Mouse (Mus musculus) right cerebral cortex, postnatal 14 days (tissue): ENCODE data around the gene Dpf3.

Source experiments
- DNase-seq: peaks from one replicate; pipeline ENCODE4 v3.0.0; 2022

Dpf3 gene

GRCm38 (mm10) chr12:83405374-83406125 is 82.0 kb downstream of the Dpf3 start:
- no peak for DNase-seq

- DNase-seq, result no peak
These were observed 85.2 kb downstream of the Dpf3 start for GRCm38 (mm10) chr12:83402270-83402669.

GRCm38 (mm10) chr12:83392011-83392410 is 95.5 kb downstream of the Dpf3 start:
- DNase-seq, result no peak

DNA sequence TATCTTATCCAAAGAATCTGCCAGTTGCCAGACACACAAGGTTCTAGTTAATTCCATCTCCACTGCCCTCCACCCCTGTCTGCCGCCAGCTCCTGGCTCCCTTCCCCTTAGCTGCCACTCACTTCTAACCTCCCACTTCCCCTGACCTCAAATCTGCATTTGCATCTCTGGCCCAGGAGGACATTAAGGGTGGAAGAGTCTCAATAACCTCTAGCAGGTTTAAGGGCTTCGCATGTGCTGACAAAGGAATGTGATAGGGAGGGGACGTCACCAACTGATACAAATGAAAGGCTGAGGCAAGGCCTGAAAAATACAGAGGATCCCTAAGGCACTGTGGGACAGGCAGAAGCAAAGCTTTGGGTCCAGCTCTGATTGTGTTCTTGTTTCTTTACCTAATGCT is 100.0 kb downstream of the Dpf3 start:
- no peak for DNase-seq

DNA sequence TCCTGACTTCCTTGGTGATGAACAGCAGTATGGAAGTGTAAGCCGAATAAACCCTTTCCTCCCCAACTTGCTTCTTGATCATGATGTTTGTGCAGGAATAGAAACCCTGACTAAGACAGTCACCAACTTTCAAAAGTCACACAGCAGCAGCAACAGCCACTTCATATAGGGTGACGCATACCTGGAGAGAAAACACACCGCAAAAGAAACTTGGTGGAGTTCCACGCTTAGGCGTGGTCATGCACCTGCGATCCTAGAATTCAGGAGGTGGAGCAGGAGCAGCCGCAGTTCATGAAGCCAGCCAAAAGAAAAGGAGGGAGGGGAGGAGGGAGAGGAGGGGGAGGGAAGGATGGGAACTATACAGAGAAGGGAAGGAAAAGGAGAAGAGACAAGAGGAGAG is 106.4 kb downstream of the Dpf3 start:
- DNase-seq, result no peak

DNA sequence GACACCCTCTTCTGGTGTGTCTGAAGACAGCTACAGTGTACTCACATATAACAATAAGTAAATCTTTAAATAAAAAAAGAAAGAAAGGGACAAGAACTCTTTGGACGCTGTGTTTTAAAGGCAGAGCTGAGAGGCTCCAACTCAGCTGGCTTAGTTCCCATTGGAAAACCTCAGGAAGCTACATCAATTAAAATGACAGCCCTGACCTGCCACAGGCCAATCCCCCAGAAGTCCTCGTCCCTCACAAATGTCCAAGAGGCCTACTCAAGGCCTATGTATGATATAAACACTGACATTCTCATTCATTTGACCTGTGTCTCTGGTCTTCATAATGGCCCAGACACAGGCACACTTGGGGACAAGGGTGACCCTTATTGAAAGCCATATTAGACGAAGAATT is 107.5 kb downstream of the Dpf3 start:
- DNase-seq, result no peak

GRCm38 (mm10) chr12:83375015-83375831 is 112.3 kb downstream of the Dpf3 start:
- DNase-seq, result no peak

- no peak for DNase-seq
These were observed 114.4 kb downstream of the Dpf3 start for GRCm38 (mm10) chr12:83373081-83373480.

GRCm38 (mm10) chr12:83372290-83372689 is 115.2 kb downstream of the Dpf3 start:
- DNase-seq, result no peak

GRCm38 (mm10) chr12:83370221-83370620 is 117.3 kb downstream of the Dpf3 start:
- DNase-seq, result no peak

DNA sequence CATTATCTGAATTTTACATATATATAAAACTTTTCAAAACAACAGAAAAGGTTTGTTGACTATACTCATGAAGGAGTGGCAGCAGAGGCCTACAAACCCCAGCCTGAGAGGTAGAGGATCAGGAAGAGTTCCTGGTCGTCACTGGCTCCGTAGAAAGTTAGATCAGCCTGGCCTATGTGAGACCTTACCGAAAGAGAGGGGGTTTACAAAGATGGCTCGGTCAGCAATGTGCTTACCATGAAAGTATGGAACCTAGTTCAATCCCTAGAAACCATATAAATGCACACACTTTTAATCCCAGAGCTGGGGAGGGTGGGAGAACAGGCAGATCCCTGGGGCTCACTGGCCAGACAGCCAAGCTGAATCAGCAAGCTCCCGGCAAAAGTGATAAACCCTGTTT is 118.1 kb downstream of the Dpf3 start:
- no peak for DNase-seq

DNA sequence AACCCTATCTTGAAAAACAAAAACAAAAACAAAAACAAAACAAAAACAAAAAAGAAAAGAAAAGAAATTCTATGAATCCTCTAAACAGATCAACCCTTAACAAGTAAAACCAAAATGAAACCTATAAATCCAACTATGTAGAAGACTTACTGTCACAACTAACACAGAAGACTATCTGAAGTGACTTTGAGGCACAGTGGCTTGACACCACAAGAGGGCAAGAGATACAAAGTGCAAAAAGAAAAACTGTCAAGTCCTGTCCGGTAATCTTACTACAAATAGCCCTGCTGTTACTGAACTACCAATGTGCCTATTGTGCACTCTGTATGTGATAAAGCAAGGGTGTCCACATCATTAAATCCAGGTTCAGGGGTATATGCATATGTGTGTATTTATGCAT is 120.0 kb downstream of the Dpf3 start:
- DNase-seq, result no peak

DNA sequence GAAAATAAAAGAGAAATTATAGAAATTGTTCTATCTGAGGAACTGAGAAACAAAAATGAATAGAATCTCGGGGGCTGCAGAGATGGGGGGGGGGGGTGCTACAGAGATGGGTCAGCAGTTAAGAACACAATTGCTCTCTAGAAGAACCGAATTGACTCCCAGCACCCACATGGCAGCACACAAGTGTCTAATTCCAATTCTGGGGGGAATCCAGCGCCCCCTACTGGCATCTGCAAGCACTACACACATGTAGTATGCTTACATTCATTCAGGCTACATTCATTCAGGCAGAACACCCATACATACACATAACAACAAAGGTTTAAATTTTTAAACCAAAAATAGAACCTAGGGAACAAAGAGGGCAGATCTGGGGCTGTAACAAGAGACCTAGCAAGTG is 122.7 kb downstream of the Dpf3 start:
- no peak for DNase-seq

DNA sequence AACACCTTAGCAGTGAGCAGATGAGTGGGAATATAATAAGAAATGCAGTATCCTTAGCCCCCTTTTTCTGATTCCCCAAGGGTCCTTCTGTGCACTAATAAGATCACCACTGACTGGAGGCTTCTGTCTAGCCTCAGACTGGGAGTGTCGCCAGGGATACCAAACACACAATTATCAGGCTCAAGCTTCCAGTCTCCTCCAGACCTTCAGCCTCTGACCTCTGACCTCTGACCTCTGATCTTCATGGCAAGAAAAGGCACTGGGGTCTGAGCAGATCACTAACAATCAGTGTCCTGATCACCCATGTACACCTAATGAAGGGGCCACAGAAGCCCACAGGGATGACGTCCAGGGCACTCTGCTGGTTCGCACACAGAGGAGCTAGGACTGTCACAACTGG is 125.7 kb downstream of the Dpf3 start:
- no peak for DNase-seq

- DNase-seq, result no peak
These were observed 134.9 kb downstream of the Dpf3 start for GRCm38 (mm10) chr12:83352640-83353039.

DNA sequence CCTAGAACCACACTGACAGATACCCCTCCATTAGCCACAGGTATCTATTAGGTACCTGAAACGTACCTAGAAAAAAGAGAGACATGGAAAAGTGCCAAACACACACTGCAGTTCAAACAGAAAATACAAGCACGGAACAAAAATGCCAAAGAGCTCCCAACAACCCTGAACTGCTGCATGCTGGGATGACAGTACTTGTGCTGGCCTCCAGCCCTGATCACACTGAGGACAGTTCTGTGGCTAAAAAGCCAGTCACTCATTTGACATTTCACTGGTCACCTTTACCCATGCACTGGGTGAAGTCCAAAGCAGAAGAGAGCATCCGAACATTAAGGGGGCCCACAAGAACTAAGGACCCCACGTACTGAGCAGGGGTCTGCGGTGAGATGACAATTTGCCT is 137.8 kb downstream of the Dpf3 start:
- DNase-seq, result no peak

DNA sequence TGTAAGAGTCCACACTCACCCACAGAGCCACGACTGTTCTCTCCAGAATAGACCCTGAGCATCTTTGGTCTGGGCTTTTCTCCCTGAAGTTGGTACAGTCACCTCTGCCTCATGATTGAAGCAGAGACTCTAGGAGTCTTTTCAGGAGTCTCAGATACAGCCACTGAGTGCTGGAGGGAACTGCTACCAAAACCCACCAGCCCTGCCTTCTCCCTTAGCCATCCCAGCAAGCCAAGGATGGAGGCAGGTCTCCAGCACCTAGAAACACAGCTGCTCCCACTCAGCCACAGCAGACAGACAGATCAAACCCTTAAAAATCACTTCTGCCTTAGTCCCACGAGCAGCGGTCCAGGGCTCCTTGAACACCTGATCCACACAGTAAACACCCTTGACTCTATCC is 139.3 kb downstream of the Dpf3 start:
- DNase-seq, result no peak

DNA sequence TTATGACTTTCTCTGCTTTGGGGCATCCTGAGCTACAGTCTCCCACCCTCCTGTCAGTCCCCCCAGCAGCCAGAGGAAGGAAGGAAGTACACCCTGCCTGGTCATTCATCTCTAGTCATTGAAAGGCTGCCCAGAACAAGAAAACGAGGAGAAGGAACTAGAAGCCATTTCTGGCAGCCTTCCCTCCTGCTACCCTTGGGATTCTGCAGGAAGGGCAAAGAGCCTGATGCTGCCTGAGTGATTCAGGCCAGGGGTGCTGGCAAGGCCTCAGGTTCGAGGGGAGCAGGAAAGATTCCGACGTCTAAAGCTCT is 144.7 kb downstream of the Dpf3 start:
- DNase-seq, result peak; percentile 31

- DNase-seq, result no peak
These were observed 145.3 kb downstream of the Dpf3 start for GRCm38 (mm10) chr12:83342035-83342874.

DNA sequence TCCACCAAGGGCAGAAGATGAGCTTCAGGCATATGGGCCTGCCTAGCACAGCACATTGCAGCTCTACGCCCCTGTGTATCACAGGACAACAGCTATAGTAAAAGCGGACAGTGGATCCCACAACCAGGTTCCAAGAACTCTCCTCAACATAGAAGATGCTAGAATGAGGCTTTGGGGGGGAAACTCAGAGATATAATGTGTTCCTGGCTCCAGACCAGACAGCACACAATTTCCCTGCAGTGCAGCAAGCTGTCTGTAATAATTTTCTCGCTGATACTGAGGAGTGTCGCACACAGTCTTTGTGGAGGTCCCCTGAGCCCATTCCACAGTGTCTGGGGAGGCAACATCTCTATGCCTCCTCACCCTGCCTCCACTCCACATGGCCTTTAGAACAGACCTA is 146.6 kb downstream of the Dpf3 start:
- no peak for DNase-seq

DNA sequence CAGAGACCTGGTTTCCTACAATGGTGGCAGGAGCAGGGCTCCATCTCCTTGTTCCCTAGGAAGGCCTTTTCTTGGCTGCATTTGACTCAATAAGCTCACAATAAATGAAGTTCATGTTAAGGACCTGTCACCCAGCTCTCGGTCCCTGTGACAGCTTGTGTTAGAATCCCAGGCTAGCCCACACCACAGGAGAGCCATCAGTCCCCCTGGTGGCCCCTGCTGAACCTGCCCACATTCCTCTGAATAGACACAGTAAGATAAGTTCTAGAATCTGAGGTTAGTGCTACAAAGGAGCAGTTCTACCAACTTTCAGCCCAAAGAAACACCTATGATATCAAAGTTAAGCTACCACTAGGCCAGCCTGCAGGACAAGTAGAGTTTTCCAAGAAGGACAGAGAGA is 149.2 kb downstream of the Dpf3 start:
- no peak for DNase-seq

- no peak for DNase-seq
These were observed 149.8 kb downstream of the Dpf3 start for GRCm38 (mm10) chr12:83337776-83338149.

DNA sequence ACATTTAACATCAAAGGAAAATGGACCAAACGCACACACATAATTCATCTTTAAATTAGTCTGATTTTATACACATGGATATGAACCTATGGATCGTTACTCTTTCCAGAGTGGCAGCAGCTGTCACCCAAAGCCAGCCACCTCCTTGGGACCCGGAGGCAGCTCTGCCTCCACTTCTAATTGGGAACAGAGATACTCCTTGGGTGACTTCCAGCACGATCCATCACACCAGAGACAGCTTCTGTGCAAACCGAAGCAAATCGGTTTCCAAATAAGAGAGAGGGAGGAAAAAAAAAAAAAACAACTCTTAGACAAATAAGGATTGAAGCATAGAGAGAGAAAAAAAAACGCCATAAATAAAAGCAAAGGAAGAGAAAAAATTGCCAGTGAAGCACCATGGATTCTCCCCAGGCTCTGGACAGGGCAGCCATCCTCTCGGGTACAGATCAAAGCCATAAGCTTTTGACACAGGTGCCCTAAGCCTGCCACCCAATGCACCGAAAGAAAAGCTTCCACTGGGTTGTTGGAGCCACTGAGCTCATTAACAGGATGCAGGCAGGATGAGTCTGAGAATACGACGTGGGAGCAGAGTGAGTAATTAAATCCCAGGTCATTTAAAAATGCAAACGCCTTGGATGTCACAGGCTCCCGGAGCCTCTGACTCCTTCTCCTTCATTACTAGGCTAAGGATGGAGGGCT is 150.3 kb downstream of the Dpf3 start:
- no peak for DNase-seq
